Mouse (Mus musculus) heart, adult 2 months (tissue): ENCODE data around the gene Eef2. TPM values are rescaled to one million over a fixed set of nuclear protein-coding genes. Genes with fewer than 3 reads are reported as not detected.

Source experiments
- DNase-seq, 2 experiments: peaks; one replicate each; pipeline ENCODE4 v3.0.0; 2021
- H3K27ac ChIP-seq: fragments of 200-600 bp; 2 replicates; pipeline ENCODE4 v1.8.1; 2022
- H3K27me3 ChIP-seq: fragments of 200-500 bp; 2 replicates; pipeline ENCODE4 v1.6.1; 2012; ENCODE audit warnings: mild to moderate bottlenecking, low read length, inconsistent platforms, mixed read lengths; ENCODE audit not compliant: control insufficient read depth, insufficient read depth
- H3K36me3 ChIP-seq: fragments of 200-500 bp; 2 replicates; pipeline ENCODE4 v1.6.1; 2012; ENCODE audit warnings: low read length, inconsistent platforms; ENCODE audit not compliant: control insufficient read depth, insufficient read depth
- H3K4me1 ChIP-seq: fragments of 200-500 bp; 2 replicates; pipeline ENCODE4 v1.6.1; 2011; ENCODE audit warnings: low read length; ENCODE audit not compliant: control insufficient read depth, insufficient read depth
- H3K4me3 ChIP-seq: fragments of 200-600 bp; 2 replicates; pipeline ENCODE4 v1.8.1; 2022
- H3K79me2 ChIP-seq: fragments of 200-500 bp; replicated peaks from 2 replicates; pipeline ENCODE4 v1.6.1; 2012; ENCODE audit warnings: mild to moderate bottlenecking, inconsistent platforms, low read length, moderate library complexity, mixed read lengths; ENCODE audit not compliant: control insufficient read depth, insufficient read depth
- H3K9ac ChIP-seq: fragments of 200-500 bp; 2 replicates; pipeline ENCODE4 v1.6.1; 2012; ENCODE audit warnings: low read depth, mild to moderate bottlenecking, control low read depth, inconsistent platforms, low read length, mixed read lengths
- CTCF ChIP-seq: fragments of 200-600 bp; IDR thresholded peaks from 2 replicates; pipeline ENCODE4 v1.8.1; 2022; ENCODE audit warnings: antibody characterized with exemption, mild to moderate bottlenecking, moderate library complexity
- EP300 ChIP-seq: fragments of 200-500 bp; IDR thresholded peaks from 2 replicates; pipeline ENCODE4 v1.6.1; 2011; ENCODE audit warnings: low read depth, low read length, control low read depth; ENCODE audit not compliant: insufficient read depth
- POLR2A ChIP-seq: fragments of 200-500 bp; IDR thresholded peaks from 2 replicates; pipeline ENCODE4 v1.6.1; 2011; ENCODE audit warnings: mild to moderate bottlenecking, low read depth, low read length, control low read depth; ENCODE audit not compliant: insufficient read depth
- WGBS: fragments of 180-500 bp; shearing (Covaris S2); methylation state at CpG from one replicate; pipeline ENCODE4 v1.1.7; 2018; 5-methylcytosine and 5-hydroxymethylcytosine counted together
- intact Hi-C: fragments of 180-260 bp; cut with DNase I; formaldehyde crosslinking; loops from one replicate; pipeline ENCODE4 v1.15.1; 2025
- polyA plus RNA-seq: library from polyadenylated mRNA; depleted of rRNA; stranded (reverse); fragments of >200 nt; gene quantifications from 2 replicates; pipeline ENCODE4 v1.2.3, GENCODE M21; 2012
- total RNA-seq, 2 experiments: library from RNA; stranded (reverse); gene quantifications; 2 replicates each; pipeline ENCODE4 v1.2.3; 2021

Eef2 gene
- total and polyA plus RNA-seq, 3 experiments: 887 to 1,244 (median 1,027) TPM

DNA sequence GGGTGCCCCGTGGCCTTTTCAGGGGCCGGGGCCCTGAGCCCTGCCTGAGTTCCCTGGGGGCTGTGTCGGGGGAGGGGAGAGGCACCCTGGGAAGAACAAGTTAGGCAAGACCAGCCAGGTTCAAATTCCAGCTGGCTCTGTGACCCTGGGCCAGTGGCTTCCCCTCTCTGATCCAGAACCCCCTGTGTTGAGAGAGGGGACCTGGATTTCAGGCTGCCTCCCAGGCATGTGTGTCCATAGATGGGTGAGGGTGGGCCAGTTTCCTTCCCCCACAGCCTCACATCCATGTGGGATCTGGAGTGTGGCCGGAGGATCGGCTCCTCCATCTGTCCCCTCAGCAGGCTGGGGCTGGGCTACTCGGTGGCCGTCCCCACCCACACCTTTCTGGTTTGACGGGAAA, 36.4 kb upstream of the Eef2 start:
- Histone ChIP-seq H3K36me3 (no peaks in the 10 kb centered on the region; the same call in 1 of the 2 replicates), H3K27ac (peak overlapping the region; percentile 83), H3K79me2 (peaks cover 29% of the 10 kb centered on the region), H3K4me3 (peak overlapping the region; percentile 45), H3K27me3 (no peaks in the 10 kb centered on the region), H3K4me1 (peaks cover 24% of the 10 kb centered on the region), H3K9ac (peak overlapping the region; percentile 66)
- 19% methylated on average over 8 of the region's 8 CpGs for WGBS
- peak in 1 of 2 experiments; percentile 45 for DNase-seq
- TF ChIP-seq POLR2A (no peak), CTCF (no peak), EP300 (no peak)
- intact Hi-C loops: no loop called here

DNA sequence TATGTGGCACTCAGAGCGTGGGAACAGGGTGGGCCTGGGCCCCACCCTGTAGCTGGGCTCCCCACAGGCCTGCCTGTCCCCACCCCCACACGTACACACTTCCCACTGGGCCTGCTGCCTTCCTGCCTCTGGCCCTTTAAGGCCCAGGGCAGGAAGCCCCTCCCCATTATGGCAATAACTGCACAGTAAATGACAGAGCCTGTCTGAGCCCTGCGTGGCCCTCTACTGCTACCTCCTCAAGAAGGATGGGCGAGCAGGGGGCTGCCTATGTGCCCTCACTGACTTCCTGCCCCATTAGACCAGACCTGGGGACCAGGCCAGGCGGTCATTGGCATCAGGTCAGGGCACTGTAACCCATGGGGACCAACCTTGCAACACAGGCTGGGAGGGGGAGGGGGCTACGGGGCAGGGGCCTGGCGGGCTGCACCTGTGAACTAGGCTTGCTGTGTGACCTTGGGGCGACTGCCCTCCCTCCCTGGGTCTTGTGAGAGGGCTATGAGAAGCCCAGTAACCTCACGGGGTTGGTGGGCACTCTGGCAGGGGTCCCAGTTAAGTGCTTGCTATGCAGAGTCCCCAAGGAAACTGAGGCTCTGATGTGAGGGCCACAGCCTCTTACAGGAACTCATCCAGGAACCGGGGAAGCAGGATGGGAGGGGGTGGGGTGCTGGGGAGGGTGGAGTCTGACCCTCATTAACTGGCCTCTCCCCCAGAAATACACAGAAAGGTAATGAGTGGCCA, 35.5 kb upstream of the Eef2 start:
- Histone ChIP-seq H3K4me1 (peaks cover 28% of the 10 kb centered on the region), H3K4me3 (peak overlapping the region; percentile 45), H3K9ac (peak overlapping the region; percentile 66), H3K36me3 (no peaks in the 10 kb centered on the region; the same call in 1 of the 2 replicates), H3K27me3 (no peaks in the 10 kb centered on the region), H3K27ac (peak overlapping the region; percentile 83), H3K79me2 (peaks cover 32% of the 10 kb centered on the region)
- intact Hi-C loops: no loop called here
- DNase-seq: peak; percentile 64 to 71
- 22% methylated on average over 10 of the region's 10 CpGs for WGBS
- TF ChIP-seq CTCF (no peak), EP300 (no peak), POLR2A (no peak)

DNA sequence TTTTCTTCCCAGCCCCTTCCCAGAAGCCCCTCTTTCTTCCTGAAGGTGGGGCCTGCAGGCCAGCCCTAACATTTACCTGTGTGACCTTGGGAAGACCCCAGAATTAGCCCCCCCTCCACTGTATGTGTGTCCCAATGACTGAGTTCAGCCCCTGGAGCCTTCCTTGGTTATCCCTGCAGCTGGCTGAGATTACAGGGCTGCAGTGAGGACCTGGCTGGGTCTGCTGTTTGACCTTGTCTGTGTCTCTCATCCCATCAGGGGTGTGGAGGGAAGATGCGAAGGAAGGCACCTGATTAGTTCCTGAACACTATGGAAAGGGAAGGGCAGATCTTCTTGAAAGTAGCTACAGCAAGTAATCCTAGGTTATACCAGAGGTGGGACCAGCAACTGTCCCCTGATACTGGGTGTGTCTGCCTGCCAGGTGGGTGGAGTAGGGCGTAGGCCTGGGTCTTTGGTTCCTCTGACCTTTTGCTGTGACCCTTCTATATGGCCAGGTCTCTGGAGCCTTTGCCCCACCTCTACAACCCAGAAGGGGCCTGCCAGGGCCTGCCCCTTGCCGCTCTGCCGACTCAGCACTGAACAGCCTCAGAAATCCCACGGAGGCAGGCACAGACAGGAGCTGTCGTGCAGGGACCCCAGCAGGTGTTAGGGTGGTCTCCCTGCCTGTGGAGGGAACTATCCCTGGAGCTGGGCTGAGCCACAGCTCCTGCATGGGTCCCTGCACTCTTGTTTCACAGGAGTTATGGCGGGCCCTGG, 34.8 kb upstream of the Eef2 start:
- 0 out of 2 replicates have a peak overlapping the region, but pooled peaks have one; percentile 2 for H3K9ac ChIP-seq
- WGBS: 66% methylated on average over 7 of the region's 7 CpGs
- intact Hi-C loops: no loop called here
- no peak for TF ChIP-seq EP300
- no peak for TF ChIP-seq POLR2A
- TF ChIP-seq CTCF: no peak
- DNase-seq: no peak
- H3K4me3 ChIP-seq: peak overlapping the region; percentile 45; the same call in 1 of the 2 replicates
- no peaks in the 10 kb centered on the region; the same call in 1 of the 2 replicates for H3K36me3 ChIP-seq
- H3K27ac ChIP-seq: peak overlapping the region; percentile 83
- no peaks in the 10 kb centered on the region for H3K27me3 ChIP-seq
- peaks cover 28% of the 10 kb centered on the region for H3K4me1 ChIP-seq
- H3K79me2 ChIP-seq: peaks cover 35% of the 10 kb centered on the region

DNA sequence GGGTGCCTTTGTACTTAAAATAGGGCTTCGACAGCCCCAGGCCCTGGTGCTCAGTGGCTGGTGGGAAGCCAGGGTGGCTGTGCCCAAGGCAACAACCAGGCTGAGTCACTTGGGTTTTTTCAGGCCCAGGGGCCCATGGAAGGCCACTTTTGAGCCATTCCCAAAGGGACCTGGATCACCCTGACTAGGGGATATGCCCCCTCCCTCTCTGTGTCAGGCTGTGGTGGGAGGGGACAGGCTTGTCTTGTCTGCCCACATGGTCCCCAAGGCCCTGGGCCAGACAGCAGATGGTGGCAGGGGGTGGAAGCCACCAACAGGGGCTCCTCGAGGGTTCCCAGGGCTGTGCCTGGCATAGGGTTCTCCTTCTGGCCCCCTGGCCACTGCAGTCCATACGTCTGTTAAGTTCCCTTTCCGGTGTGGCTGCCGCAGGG, 33.9 kb upstream of the Eef2 start:
- 50% methylated on average over 5 of the region's 5 CpGs for WGBS
- peak overlapping the region; percentile 65 for H3K27ac ChIP-seq
- intact Hi-C loops: no loop called here
- TF ChIP-seq POLR2A (no peak), CTCF (no peak), EP300 (no peak)
- H3K4me1 ChIP-seq: peaks cover 28% of the 10 kb centered on the region
- H3K36me3 ChIP-seq: no peaks in the 10 kb centered on the region; the same call in 1 of the 2 replicates
- no peak for DNase-seq
- H3K79me2 ChIP-seq: peaks cover 37% of the 10 kb centered on the region
- no peak overlapping the region for H3K9ac ChIP-seq
- H3K4me3 ChIP-seq: no peak overlapping the region
- H3K27me3 ChIP-seq: no peaks in the 10 kb centered on the region

DNA sequence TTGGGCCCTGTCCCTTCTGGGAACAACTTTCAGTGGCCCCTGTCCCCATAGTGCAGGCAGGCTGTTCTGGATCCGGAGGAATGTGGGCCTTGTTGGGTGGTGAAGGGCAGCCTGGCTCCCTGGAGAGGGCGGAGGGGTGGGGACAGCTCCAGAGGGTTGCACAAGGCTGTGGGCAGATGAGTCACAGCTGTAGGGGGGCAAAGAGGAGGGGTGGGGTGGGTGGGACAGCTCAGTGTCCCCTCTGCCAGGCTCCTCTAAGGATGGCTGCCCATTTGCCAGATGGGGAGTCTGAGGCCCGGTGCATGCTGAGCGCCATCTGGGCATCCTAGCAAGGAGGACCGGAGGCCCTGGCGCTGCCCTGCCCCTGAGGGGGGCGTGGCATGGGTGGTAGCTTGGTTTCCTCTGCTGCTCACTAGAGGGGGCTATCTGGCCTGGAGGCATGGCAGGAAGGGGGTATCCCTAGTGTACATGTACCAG, 33.2 kb upstream of the Eef2 start:
- peaks cover 28% of the 10 kb centered on the region for H3K4me1 ChIP-seq
- H3K27me3 ChIP-seq: no peaks in the 10 kb centered on the region
- H3K27ac ChIP-seq: peak overlapping the region; percentile 65; the same call in 1 of the 2 replicates
- no peak overlapping the region for H3K9ac ChIP-seq
- DNase-seq: peak in 1 of 2 experiments; percentile 46
- peaks cover 36% of the 10 kb centered on the region for H3K79me2 ChIP-seq
- H3K36me3 ChIP-seq: no peaks in the 10 kb centered on the region; the same call in 1 of the 2 replicates
- no peak for TF ChIP-seq EP300
- no peak for TF ChIP-seq POLR2A
- peak; percentile 20; the same call in 1 of the 2 replicates for TF ChIP-seq CTCF
- no peak overlapping the region for H3K4me3 ChIP-seq
- intact Hi-C loops: no loop called here
- 62% methylated on average over 7 of the region's 7 CpGs for WGBS
